14 mouse cellular contexts compared by ENCODE assay signal in genomic region chr2:149873346-149873745, GRCm38 (mm10). TPM values are rescaled to one million over a fixed set of nuclear protein-coding genes. Genes with fewer than 3 reads are reported as not detected.
DNase-seq lines count a peak whose midpoint lies in the region; ATAC-seq and TF ChIP-seq lines count a peak whose summit lies in the region.
"Had no signal": no experiment of that assay in that cellular context is flagged by ENCODE, and none has a peak within 500 bp of the region (broad histone marks: within the 10 kb centered on the region; RNA-seq: fewer than 3 reads in every experiment).

No protein-coding gene starts in this region.

- peak overlapping the region; percentile 73 for H3K27ac ChIP-seq in left cerebral cortex, adult 2 months
- H3K27ac ChIP-seq in midbrain, postnatal 0 days (ENCODE audit: low read depth, low read length), result no peak overlapping the region
- H3K27ac ChIP-seq: hindbrain, embryonic 15.5 days had no signal

- no peaks in the 10 kb centered on the region for H3K36me3 ChIP-seq in midbrain, postnatal 0 days (ENCODE audit: insufficient read depth, low read length)
- H3K36me3 ChIP-seq: hindbrain, embryonic 15.5 days had no signal

- no peak overlapping the region for H3K9ac ChIP-seq in midbrain, postnatal 0 days (replicated peaks; ENCODE audit: low read length, poor library complexity, severe bottlenecking)
- H3K9ac ChIP-seq: hindbrain, embryonic 15.5 days had no signal

- intact Hi-C loops in left cerebral cortex, adult 2 months (cut with DNase I), result loop anchor here (1.0 to 2.0 kb wide), 6 partner anchors 37 to 333 kb away; no protein-coding TSS in a partner anchor

- no peak overlapping the region for H3K4me3 ChIP-seq in left cerebral cortex, adult 2 months
- no peak overlapping the region for H3K4me3 ChIP-seq in midbrain, postnatal 0 days (ENCODE audit: low read depth, low read length)
- H3K4me3 ChIP-seq: hindbrain, embryonic 15.5 days had no signal

- POLR2A ChIA-PET in Patski (lab: Charles Lee), result no interaction called here

- H3K4me1 ChIP-seq in midbrain, postnatal 0 days (ENCODE audit: insufficient read depth, low read length), result no peaks in the 10 kb centered on the region

- WGBS in midbrain, postnatal 0 days, result 97% methylated on average over 3 of the region's 3 CpGs

- H3K27me3 ChIP-seq in Patski, result no peaks in the 10 kb centered on the region
- H3K27me3 ChIP-seq in midbrain, postnatal 0 days (ENCODE audit: insufficient read depth, low read length), result no peaks in the 10 kb centered on the region
- H3K27me3 ChIP-seq: hindbrain, embryonic 15.5 days had no signal

- no peaks in the 10 kb centered on the region for H3K9me3 ChIP-seq in midbrain, postnatal 0 days (ENCODE audit: low read length)
- H3K9me3 ChIP-seq: hindbrain, embryonic 15.5 days had no signal

- H3K4me2 ChIP-seq in midbrain, postnatal 0 days (ENCODE audit: low read depth, low read length, poor library complexity, severe bottlenecking), result no peak overlapping the region
- H3K4me2 ChIP-seq: hindbrain, embryonic 15.5 days; midbrain, embryonic 11.5 days had no signal

- no peak for TF ChIP-seq CTCF in Patski (IDR thresholded peaks at IDR 0.05)
- no peak; the same call in 1 of the 2 replicates for TF ChIP-seq CTCF in left cerebral cortex, adult 2 months (IDR thresholded peaks at IDR 0.05)
- no peak for TF ChIP-seq CTCF in midbrain, postnatal 0 days (IDR thresholded peaks at IDR 0.05)

- DNase-seq in NIH3T3 (ENCODE audit: low read depth) (peak; percentile 13), Patski (ENCODE audit: low read depth, low spot score) (no peak)
- peak; percentile 64 to 76 for DNase-seq in frontal cortex, postnatal 14 days (ENCODE audit: low spot score in 2 of 2)
- DNase-seq in left cerebral cortex, adult 2 months (ENCODE audit: extremely low spot score in 1 of 2, low spot score in 2 of 2), result peak; percentile 71 to 82
- no peak for DNase-seq in T-cell, adult 2 months (ENCODE audit: low spot score)
- no peak for DNase-seq in midbrain, postnatal 0 days (ENCODE audit: low spot score)
- DNase-seq: adrenal gland, postnatal 25 days; kidney, postnatal 25 days had no signal

- in situ Hi-C loops in Patski (cut with MboI; ENCODE audit: low pct_unique_long_range_greater_than_20kb), result no loop called here

- CTCF ChIA-PET in Patski (lab: Charles Lee), result interaction anchor here (0.7 kb wide), 1 partner anchor 11 kb away, joined by 3 read pairs; no protein-coding TSS in a partner anchor

- peak; percentile 44 for ATAC-seq in Patski
- ATAC-seq in megakaryocyte-erythroid progenitor cell, adult 5-6 weeks (replicated peaks; ENCODE audit: low FRiP score, low TSS enrichment, poor library complexity, severe bottlenecking), result no peak
- no peak for ATAC-seq in midbrain, postnatal 0 days (ENCODE audit: low FRiP score)
- ATAC-seq: forebrain, embryonic 16.5 days had no signal

RNA-seq across cellular contexts. Expression of gene C530025M09Rik, which starts 42.3 kb away (rescaled TPM):
- not detected for polyA plus RNA-seq in Patski (2021)
- total RNA-seq in left cerebral cortex, adult 2 months (2021), result 1 to 10 TPM; 2.2 to 2.5 TPM
- not detected in 2 replicates for total RNA-seq in megakaryocyte-erythroid progenitor cell, adult 5-6 weeks (2014; fragmentation: Nextera tagmentation)
- not detected in 2 replicates for total RNA-seq in megakaryocyte-erythroid progenitor cell, adult 5-6 weeks (2017)
- total RNA-seq in midbrain, postnatal 0 days (2014; rRNA removed), result 0.42 TPM in 1 of 2 replicates, not detected in the other
- 1.8 and 2.3 TPM in 2 replicates for polyA plus RNA-seq in midbrain, postnatal 0 days (2015; fragmentation: Nextera tagmentation; extraction: Ambion mirVana)
- total RNA-seq: adrenal gland, postnatal 25 days had no signal
- polyA plus RNA-seq: liver, embryonic 16.5 days; midbrain, embryonic 11.5 days; urinary bladder, adult 2 months had no signal

RNA-seq across cellular contexts. Expression of gene Syndig1, which starts 44.3 kb away (rescaled TPM):
- 0.04 TPM for polyA plus RNA-seq in Patski (2021)
- 10 to 100 TPM; 61.0 to 62.6 TPM for total RNA-seq in left cerebral cortex, adult 2 months (2021)
- total RNA-seq in megakaryocyte-erythroid progenitor cell, adult 5-6 weeks (2014; fragmentation: Nextera tagmentation), result not detected in 2 replicates
- not detected in 2 replicates for total RNA-seq in megakaryocyte-erythroid progenitor cell, adult 5-6 weeks (2017)
- 30.1 and 35.7 TPM in 2 replicates for total RNA-seq in midbrain, postnatal 0 days (2014; rRNA removed)
- 28.6 and 32.1 TPM in 2 replicates for polyA plus RNA-seq in midbrain, postnatal 0 days (2015; fragmentation: Nextera tagmentation; extraction: Ambion mirVana)

Comparison
In these comparisons a context has a peak if more than half of its experiments do, and no peak if none do; other contexts are left out.
1. DNase-seq: peak in NIH3T3 (single experiment), frontal cortex, postnatal 14 days (2 of 2) and left cerebral cortex, adult 2 months (2 of 2); none in Patski (single experiment), T-cell, adult 2 months (single experiment) and midbrain, postnatal 0 days (single experiment).
2. RNA of gene Syndig1, which starts 44.3 kb away (total RNA-seq): 61.0 to 62.6 TPM in left cerebral cortex, adult 2 months and 30.1 to 35.7 TPM in midbrain, postnatal 0 days; not detected in megakaryocyte-erythroid progenitor cell, adult 5-6 weeks; every median in the first group is over 10 times any median in the second.